Mouse (Mus musculus) spleen, adult 2 months (tissue): ENCODE measurements around the gene Inka2. TPM values are rescaled to one million over a fixed set of nuclear protein-coding genes. Genes with fewer than 3 reads are reported as not detected.

ENCODE experiments used
- DNase-seq, 2 experiments: peaks; one replicate each; pipeline versions ENCODE4 v3.0.0 to v3.0.0-alpha.2; 2012 to 2021; ENCODE audit warnings: low spot score in 2 of 2, low read depth in 1 of 2
- H3K27ac ChIP-seq: fragments of 200-500 bp; 2 replicates; pipeline ENCODE4 v1.5.1; 2012; ENCODE audit warnings: low read length, inconsistent platforms; ENCODE audit not compliant: insufficient read depth
- H3K27me3 ChIP-seq: fragments of 200-500 bp; 2 replicates; pipeline ENCODE4 v1.6.1; 2012; ENCODE audit warnings: mild to moderate bottlenecking, moderate library complexity, low read length, inconsistent platforms; ENCODE audit not compliant: control insufficient read depth, insufficient read depth
- H3K36me3 ChIP-seq: fragments of 200-500 bp; 2 replicates; pipeline ENCODE4 v1.6.1; 2012; ENCODE audit warnings: mild to moderate bottlenecking, low read length, inconsistent platforms; ENCODE audit not compliant: control insufficient read depth, insufficient read depth
- H3K4me1 ChIP-seq: fragments of 200-500 bp; 2 replicates; pipeline ENCODE4 v1.6.1; 2011; ENCODE audit warnings: inconsistent platforms; ENCODE audit not compliant: control insufficient read depth, insufficient read depth, insufficient read length
- H3K4me3 ChIP-seq: fragments of 200-500 bp; 2 replicates; pipeline ENCODE4 v1.5.1; 2011; ENCODE audit warnings: mild to moderate bottlenecking, inconsistent platforms; ENCODE audit not compliant: insufficient read depth, insufficient read length; ENCODE audit errors: extremely low read depth
- CTCF ChIP-seq: fragments of 200-500 bp; IDR thresholded peaks from 2 replicates; pipeline ENCODE4 v1.5.1; 2011; ENCODE audit warnings: mild to moderate bottlenecking, inconsistent platforms; ENCODE audit not compliant: insufficient read depth, insufficient read length, insufficient replicate concordance; ENCODE audit errors: extremely low read depth
- POLR2A ChIP-seq: fragments of 200-500 bp; IDR thresholded peaks from 2 replicates; pipeline ENCODE4 v1.6.1; 2011; ENCODE audit warnings: low read depth, low read length, inconsistent platforms
- WGBS: fragments of 180-500 bp; shearing (Covaris S2); methylation state at CpG from one replicate; pipeline ENCODE4 v1.1.7; 2018; 5-methylcytosine and 5-hydroxymethylcytosine counted together
- polyA plus RNA-seq: library from polyadenylated mRNA; depleted of rRNA; stranded (reverse); fragments of >200 nt; gene quantifications from 2 replicates; pipeline ENCODE4 v1.2.3, GENCODE M21; 2012

Inka2 gene
- polyA plus RNA-seq, 1 experiment, result 0.68 TPM

DNA sequence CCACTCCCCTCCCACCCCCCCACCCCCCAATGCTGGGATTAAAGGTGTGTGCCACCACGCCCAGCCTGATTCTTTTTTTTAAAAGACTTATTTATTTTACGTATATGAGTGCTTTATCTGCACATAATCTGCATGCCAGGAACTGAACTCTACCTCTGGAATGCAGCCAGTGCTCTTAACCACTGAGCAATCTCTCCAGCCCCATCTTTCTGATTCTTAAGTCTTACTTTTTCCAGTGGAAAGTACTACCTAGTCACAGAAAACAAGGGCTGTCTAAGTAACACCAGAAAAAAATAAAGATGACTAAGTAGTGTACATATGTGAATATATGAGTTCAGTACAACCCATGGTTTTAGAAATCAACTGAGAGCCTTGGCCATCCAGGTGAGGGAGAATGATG lies 42.1 kb downstream of the Inka2 start:
- Histone ChIP-seq H3K27ac (no peak overlapping the region), H3K36me3 (peaks cover 5% of the 10 kb centered on the region), H3K27me3 (no peaks in the 10 kb centered on the region), H3K4me3 (no peak overlapping the region), H3K4me1 (no peaks in the 10 kb centered on the region)
- WGBS, result 76% methylated on average over 2 of the region's 2 CpGs
- TF ChIP-seq POLR2A (no peak), CTCF (no peak)
- DNase-seq, result no peak

DNA sequence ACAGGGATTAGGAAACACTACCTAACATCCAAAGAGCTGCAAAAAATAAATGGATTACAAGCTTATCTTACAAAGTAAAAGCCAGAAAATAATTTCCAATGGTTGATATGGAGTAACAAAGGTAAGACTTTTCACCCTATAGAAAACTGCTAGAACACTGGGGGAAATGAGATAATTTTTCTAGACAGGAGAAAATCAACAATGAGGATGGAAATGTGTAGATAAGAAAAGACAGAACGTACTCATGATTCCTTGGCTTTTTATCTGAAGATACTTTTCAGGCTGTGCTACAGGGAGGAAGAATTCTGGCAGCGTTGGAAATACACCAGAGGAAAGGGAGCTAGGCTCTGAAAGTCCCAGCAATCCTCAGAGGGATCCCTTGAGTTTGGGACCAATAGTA lies 46.4 kb downstream of the Inka2 start:
- Histone ChIP-seq H3K36me3 (peaks cover 4% of the 10 kb centered on the region; the same call in 1 of the 2 replicates), H3K4me3 (no peak overlapping the region), H3K27ac (no peak overlapping the region), H3K4me1 (no peaks in the 10 kb centered on the region; the same call in 1 of the 2 replicates), H3K27me3 (no peaks in the 10 kb centered on the region)
- no peak for TF ChIP-seq CTCF
- WGBS, result 84% methylated on average over 2 of the region's 2 CpGs
- no peak for DNase-seq

GRCm38 (mm10) chr3:105754184-105754583 lies 49.8 kb downstream of the Inka2 start:
- H3K27ac ChIP-seq, result no peak overlapping the region
- 83% methylated on average over 3 of the region's 3 CpGs for WGBS

GRCm38 (mm10) chr3:105755123-105755522 lies 50.7 kb downstream of the Inka2 start:
- Histone ChIP-seq H3K4me3 (no peak overlapping the region), H3K36me3 (no peaks in the 10 kb centered on the region), H3K4me1 (peaks cover 4% of the 10 kb centered on the region), H3K27ac (no peak overlapping the region), H3K27me3 (no peaks in the 10 kb centered on the region)
- 93% methylated on average over 9 of the region's 9 CpGs for WGBS
- DNase-seq, result no peak
- no peak for TF ChIP-seq CTCF
- no peak for TF ChIP-seq POLR2A

More at GRCm38 (mm10) chr3:105754184-105754583, 49.8 kb downstream of the Inka2 start:
- Histone ChIP-seq H3K4me3 (no peak overlapping the region), H3K4me1 (peaks cover 4% of the 10 kb centered on the region), H3K27me3 (no peaks in the 10 kb centered on the region), H3K36me3 (peaks cover 2% of the 10 kb centered on the region; the same call in 1 of the 2 replicates)
- no peak for DNase-seq
- TF ChIP-seq POLR2A, result no peak
- TF ChIP-seq CTCF, result no peak

DNA sequence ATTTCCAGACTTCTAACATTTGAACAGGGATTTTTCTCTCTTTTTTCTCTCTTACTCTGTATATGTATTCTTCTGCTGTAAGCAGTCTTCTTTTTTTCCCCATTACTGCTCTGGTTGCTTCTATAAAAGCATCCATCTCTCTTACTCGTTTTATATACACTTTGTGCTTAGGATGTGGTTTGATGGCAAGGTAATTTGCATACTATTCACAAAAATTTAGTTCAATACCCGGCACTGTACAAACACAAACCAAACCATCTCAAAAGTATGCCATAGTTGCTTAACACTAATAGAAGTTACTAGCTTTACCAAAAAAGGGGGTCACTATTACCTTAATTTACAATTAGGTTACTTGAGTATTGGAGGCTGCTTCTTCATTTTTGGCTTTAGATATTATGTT lies 52.1 kb downstream of the Inka2 start:
- DNase-seq, result no peak
- TF ChIP-seq CTCF (no peak), POLR2A (no peak)
- Histone ChIP-seq H3K4me1 (peaks cover 4% of the 10 kb centered on the region), H3K27ac (no peak overlapping the region), H3K27me3 (no peaks in the 10 kb centered on the region), H3K4me3 (no peak overlapping the region), H3K36me3 (no peaks in the 10 kb centered on the region)
- 7% methylated on average over 2 of the region's 2 CpGs for whole genome bisulfite sequencing

DNA sequence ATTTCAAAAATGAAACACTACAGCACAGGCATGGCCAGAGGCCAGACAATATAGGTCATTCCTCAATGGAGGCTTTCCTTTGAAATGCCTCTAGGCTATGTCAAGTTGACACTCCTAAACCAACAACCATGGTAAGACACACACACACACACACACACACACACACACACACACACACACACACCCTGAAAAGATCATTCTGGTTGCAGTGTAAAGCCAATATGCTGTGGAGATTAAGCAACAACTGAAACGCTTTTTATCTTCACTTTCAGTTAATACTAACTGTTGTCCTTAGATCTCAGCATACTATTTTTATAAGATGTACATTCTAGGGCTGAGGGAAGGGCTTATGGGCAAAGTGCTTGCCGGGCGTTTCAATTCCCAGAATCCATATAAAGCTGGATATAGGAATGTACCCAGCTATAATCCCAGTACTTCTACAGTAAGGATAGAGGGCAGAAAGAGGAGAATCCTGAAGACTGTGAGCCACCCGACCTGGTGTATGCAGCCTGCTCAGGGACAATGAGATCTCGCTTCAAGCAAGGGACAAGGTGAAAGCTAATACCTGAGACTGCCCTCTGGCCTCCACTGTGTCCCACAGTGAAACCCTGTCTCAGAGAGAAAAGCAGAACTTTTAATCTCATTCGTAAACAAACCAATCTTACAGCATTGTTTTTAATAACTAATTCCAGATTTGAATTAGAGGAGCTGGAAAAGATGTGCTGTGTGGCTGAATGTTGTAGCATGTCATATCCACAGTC lies 53.1 kb downstream of the Inka2 start:
- no peak for TF ChIP-seq CTCF
- TF ChIP-seq POLR2A, result no peak
- Histone ChIP-seq H3K27me3 (no peaks in the 10 kb centered on the region), H3K4me1 (peaks cover 7% of the 10 kb centered on the region), H3K4me3 (no peak overlapping the region), H3K36me3 (no peaks in the 10 kb centered on the region), H3K27ac (no peak overlapping the region)
- WGBS, result 68% methylated on average over 6 of the region's 6 CpGs
- DNase-seq, result no peak

GRCm38 (mm10) chr3:105758098-105758497 lies 53.7 kb downstream of the Inka2 start:
- Histone ChIP-seq H3K4me1 (peaks cover 8% of the 10 kb centered on the region), H3K27ac (no peak overlapping the region), H3K4me3 (no peak overlapping the region), H3K27me3 (no peaks in the 10 kb centered on the region), H3K36me3 (no peaks in the 10 kb centered on the region)
- DNase-seq, result no peak
- TF ChIP-seq CTCF (no peak), POLR2A (no peak)
